Mouse (Mus musculus): Measurements from ENCODE around the gene Rbms3. TPM values are rescaled to one million over a fixed set of nuclear protein-coding genes. Genes with fewer than 3 reads are reported as not detected.

Gene Rbms3
- polyA plus RNA-seq, 1 experiment from 2014 or later = 8.1 TPM

GRCm38 (mm10) chr9:117583638-117584037 is 46.1 kb downstream of the Rbms3 start:
- Histone ChIP-seq H3K27ac (no peak overlapping the region), H3K9ac (no peak overlapping the region), H3K4me1 (no peaks in the 10 kb centered on the region), H3K4me2 (no peak overlapping the region), H3K36me3 (no peaks in the 10 kb centered on the region), H3K4me3 (no peak overlapping the region), H3K9me3 (replicated peaks) (0 out of 2 replicates have a peak, but pooled peaks cover 3% of the 10 kb centered on the region), H3K27me3 (replicated peaks) (no peaks in the 10 kb centered on the region)
- WGBS (ENCODE audit: insufficient replicate concordance) = 63% methylated on average over 7 of the region's 7 CpGs
- no peak for ATAC-seq

DNA sequence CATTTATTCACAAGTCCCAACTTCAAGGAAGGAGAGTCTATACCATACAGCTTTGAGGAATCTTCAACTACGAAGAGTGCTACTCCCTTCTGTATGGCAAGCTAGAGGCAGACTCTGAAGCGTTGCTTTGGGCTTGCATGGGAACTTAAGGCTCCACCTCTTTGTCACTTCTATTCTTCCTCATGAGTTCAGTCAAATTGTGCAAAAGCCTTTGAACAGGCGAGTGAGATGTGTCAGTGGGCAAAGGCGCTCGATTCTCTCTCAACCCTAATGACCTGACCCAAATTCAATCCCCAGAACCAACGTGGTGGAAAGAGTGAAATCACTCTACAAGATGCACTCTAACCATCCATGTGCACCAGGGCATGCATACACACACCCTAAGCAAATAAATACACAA is 47.1 kb downstream of the Rbms3 start:
- Histone ChIP-seq H3K4me2 (no peak overlapping the region), H3K4me3 (no peak overlapping the region), H3K36me3 (no peaks in the 10 kb centered on the region), H3K9ac (no peak overlapping the region), H3K27me3 (replicated peaks) (no peaks in the 10 kb centered on the region), H3K27ac (no peak overlapping the region), H3K4me1 (no peaks in the 10 kb centered on the region), H3K9me3 (replicated peaks) (0 out of 2 replicates have a peak, but pooled peaks cover 3% of the 10 kb centered on the region)
- WGBS (ENCODE audit: insufficient replicate concordance) = 61% methylated on average over 6 of the region's 6 CpGs
- ATAC-seq = no peak

DNA sequence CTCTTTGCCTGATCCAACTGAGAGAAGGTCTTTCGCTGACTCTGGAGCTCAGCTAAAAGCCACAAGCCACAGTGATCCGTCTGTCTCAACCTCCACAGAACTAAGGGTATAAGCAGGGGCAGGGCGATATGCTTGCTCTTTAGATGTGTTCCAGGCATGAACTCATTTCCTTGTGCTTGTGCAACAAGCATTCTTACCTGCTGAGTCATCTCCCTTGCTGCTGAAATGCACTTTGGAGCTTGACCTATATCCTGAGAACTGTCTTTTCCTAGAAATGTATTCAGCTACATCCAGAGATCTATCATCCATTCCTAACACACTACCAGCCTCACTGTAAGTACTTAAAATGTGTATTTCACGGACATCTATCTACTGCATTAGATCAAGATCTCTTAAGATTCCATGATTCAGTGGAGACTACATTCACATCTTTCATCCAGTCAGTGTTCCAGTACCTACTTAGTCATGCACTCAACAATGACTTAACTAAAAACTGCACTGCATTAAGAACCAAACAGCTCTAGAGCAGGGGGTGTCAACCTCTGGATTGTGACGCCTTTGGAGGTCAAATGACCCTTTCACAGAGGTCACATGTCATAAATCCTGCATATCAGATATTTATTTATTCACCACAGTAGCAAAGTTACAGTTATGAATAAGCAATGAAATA is 58.4 kb downstream of the Rbms3 start:
- H3K27ac ChIP-seq = no peak overlapping the region
- ATAC-seq = no peak
- H3K9ac ChIP-seq = no peak overlapping the region
- H3K36me3 ChIP-seq = no peaks in the 10 kb centered on the region
- H3K27me3 ChIP-seq (replicated peaks) = no peaks in the 10 kb centered on the region
- no peaks in the 10 kb centered on the region for H3K9me3 ChIP-seq (replicated peaks)
- no peaks in the 10 kb centered on the region for H3K4me1 ChIP-seq
- 48% methylated on average over 5 of the region's 5 CpGs for WGBS (ENCODE audit: insufficient replicate concordance)
- no peak overlapping the region for H3K4me2 ChIP-seq
- no peak overlapping the region for H3K4me3 ChIP-seq

- no peak overlapping the region for H3K27ac ChIP-seq
These were observed 59.4 kb downstream of the Rbms3 start for GRCm38 (mm10) chr9:117570240-117570821.

GRCm38 (mm10) chr9:117566293-117566692 is 63.4 kb downstream of the Rbms3 start:
- 73% methylated on average over 10 of the region's 10 CpGs for WGBS (ENCODE audit: insufficient replicate concordance)
- H3K4me1 ChIP-seq = no peaks in the 10 kb centered on the region
- 0 out of 2 replicates have a peak, but pooled peaks cover 4% of the 10 kb centered on the region for H3K9me3 ChIP-seq (replicated peaks)
- no peaks in the 10 kb centered on the region for H3K27me3 ChIP-seq (replicated peaks)
- H3K9ac ChIP-seq = no peak overlapping the region
- H3K4me2 ChIP-seq = no peak overlapping the region
- H3K4me3 ChIP-seq = no peak overlapping the region
- no peaks in the 10 kb centered on the region for H3K36me3 ChIP-seq
- ATAC-seq = no peak
- no peak overlapping the region for H3K27ac ChIP-seq

More at GRCm38 (mm10) chr9:117570240-117570821, 59.4 kb downstream of the Rbms3 start:
- Histone ChIP-seq H3K4me1 (no peaks in the 10 kb centered on the region), H3K36me3 (no peaks in the 10 kb centered on the region), H3K4me3 (no peak overlapping the region), H3K9ac (no peak overlapping the region), H3K4me2 (no peak overlapping the region), H3K9me3 (replicated peaks) (no peaks in the 10 kb centered on the region), H3K27me3 (replicated peaks) (no peaks in the 10 kb centered on the region)
- 73% methylated on average over 7 of the region's 7 CpGs for WGBS (ENCODE audit: insufficient replicate concordance)
- no peak for ATAC-seq

DNA sequence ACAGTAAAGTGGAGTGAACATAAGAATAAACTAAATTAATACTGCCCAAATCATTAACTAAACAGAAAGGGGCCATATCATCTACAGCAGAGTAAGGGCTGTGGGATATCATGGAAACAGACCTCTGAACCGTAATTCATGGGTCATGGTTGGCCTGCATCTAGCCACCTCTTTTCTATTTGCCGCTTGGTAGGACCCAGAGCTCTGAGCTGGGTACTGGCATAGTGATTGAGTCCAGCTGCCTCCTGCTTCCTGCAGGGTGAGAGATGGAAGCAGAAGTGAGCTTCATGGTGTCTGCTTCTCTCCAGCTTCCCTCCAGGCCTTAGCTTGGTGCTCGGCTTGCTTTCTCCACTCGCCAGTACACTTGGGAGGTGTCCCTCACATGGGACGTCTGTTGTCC is 71.2 kb downstream of the Rbms3 start:
- Histone ChIP-seq H3K9me3 (replicated peaks) (0 out of 2 replicates have a peak, but pooled peaks cover 4% of the 10 kb centered on the region), H3K9ac (no peak overlapping the region), H3K27me3 (replicated peaks) (no peaks in the 10 kb centered on the region), H3K4me1 (no peaks in the 10 kb centered on the region), H3K4me3 (no peak overlapping the region), H3K27ac (no peak overlapping the region), H3K36me3 (no peaks in the 10 kb centered on the region), H3K4me2 (no peak overlapping the region)
- no peak for ATAC-seq
- 73% methylated on average over 5 of the region's 5 CpGs for WGBS (ENCODE audit: insufficient replicate concordance)

- no peak overlapping the region for H3K4me3 ChIP-seq
- no peaks in the 10 kb centered on the region for H3K27me3 ChIP-seq (replicated peaks)
- H3K36me3 ChIP-seq = no peaks in the 10 kb centered on the region
- no peaks in the 10 kb centered on the region for H3K4me1 ChIP-seq
- H3K9ac ChIP-seq = no peak overlapping the region
- no peak overlapping the region for H3K27ac ChIP-seq
- H3K9me3 ChIP-seq (replicated peaks) = no peaks in the 10 kb centered on the region
- no peak overlapping the region for H3K4me2 ChIP-seq
- ATAC-seq = no peak
These were observed 75.4 kb downstream of the Rbms3 start for GRCm38 (mm10) chr9:117554356-117554755.

- no peak overlapping the region for H3K4me3 ChIP-seq
- no peaks in the 10 kb centered on the region for H3K4me1 ChIP-seq
- no peaks in the 10 kb centered on the region for H3K36me3 ChIP-seq
- no peak for ATAC-seq
- H3K9ac ChIP-seq = no peak overlapping the region
- 61% methylated on average over 2 of the region's 2 CpGs for WGBS (ENCODE audit: insufficient replicate concordance)
- H3K27ac ChIP-seq = no peak overlapping the region
- H3K4me2 ChIP-seq = no peak overlapping the region
- H3K9me3 ChIP-seq (replicated peaks) = 0 out of 2 replicates have a peak, but pooled peaks cover 2% of the 10 kb centered on the region
- no peaks in the 10 kb centered on the region for H3K27me3 ChIP-seq (replicated peaks)
These were observed 100.4 kb downstream of the Rbms3 start for GRCm38 (mm10) chr9:117529281-117529680.

DNA sequence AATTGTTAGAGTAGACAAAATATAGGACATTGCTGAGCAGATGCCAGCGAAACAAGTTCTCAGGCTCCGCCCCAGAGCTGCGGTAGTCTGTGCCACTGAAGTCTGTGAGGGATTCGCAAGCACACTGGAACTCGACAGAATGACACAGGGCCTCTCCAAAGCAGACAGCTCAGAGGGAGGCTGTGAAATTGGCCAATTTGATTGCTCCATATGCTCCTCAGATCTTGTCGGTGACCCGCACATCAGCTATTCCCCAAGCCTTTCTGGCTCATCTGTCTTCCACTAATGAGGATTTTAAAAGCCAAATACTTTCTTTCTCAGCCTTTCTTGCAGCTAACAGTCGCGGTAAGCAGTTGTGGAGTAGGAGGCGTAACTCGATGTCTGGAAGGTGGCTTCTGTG is 120.8 kb downstream of the Rbms3 start:
- no peak for ATAC-seq
- no peak overlapping the region for H3K4me2 ChIP-seq
- H3K9me3 ChIP-seq (replicated peaks) = no peaks in the 10 kb centered on the region
- H3K4me1 ChIP-seq = no peaks in the 10 kb centered on the region
- 77% methylated on average over 11 of the region's 11 CpGs for WGBS (ENCODE audit: insufficient replicate concordance)
- H3K4me3 ChIP-seq = no peak overlapping the region
- H3K27ac ChIP-seq = no peak overlapping the region
- H3K9ac ChIP-seq = no peak overlapping the region
- no peaks in the 10 kb centered on the region for H3K27me3 ChIP-seq (replicated peaks)
- no peaks in the 10 kb centered on the region for H3K36me3 ChIP-seq

DNA sequence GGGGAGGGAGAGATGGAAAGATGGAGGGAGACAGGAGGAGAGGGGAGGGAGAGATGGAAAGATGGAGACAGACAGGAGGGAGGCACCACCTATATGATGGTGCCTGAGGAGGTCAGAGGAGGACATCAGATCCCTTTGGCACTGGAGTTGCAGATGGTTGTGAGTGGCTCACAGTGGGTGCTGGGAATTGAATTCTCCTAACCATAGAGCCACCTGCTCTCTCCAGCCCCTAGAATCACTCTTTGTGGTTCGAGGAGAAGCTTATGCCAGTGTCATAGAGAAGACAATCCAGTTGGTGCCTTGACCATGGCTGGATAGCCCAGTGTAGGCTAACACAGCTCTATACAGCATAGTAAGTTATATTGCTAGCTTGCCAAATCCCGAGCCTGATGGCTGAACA is 137.8 kb downstream of the Rbms3 start:
- Histone ChIP-seq H3K27me3 (replicated peaks) (no peaks in the 10 kb centered on the region), H3K4me2 (no peak overlapping the region), H3K9ac (no peak overlapping the region), H3K27ac (no peak overlapping the region), H3K4me1 (no peaks in the 10 kb centered on the region), H3K36me3 (no peaks in the 10 kb centered on the region), H3K4me3 (no peak overlapping the region), H3K9me3 (replicated peaks) (no peaks in the 10 kb centered on the region)
- no peak for ATAC-seq
- 33% methylated on average over 2 of the region's 2 CpGs for WGBS (ENCODE audit: insufficient replicate concordance)

DNA sequence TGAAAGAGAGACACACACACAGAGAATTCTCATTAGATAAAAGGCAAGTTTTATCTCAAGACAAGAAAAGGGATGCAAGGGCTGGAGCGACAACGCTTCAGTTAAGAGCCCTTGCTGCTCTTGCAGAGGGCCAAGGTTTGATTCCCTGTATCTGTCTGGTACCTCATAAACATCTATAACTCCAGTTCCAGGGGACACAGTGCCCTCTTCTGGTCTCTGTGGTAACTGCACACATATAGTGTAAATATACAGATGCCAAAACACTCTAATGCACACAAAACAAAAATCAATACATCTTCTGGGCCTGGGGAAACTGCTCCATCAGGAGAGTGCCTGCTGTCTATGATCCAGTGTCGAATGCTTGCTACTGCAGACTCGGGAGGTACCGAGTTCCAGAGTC is 145.3 kb downstream of the Rbms3 start:
- Histone ChIP-seq H3K27ac (no peak overlapping the region), H3K27me3 (replicated peaks) (no peaks in the 10 kb centered on the region), H3K9me3 (replicated peaks) (no peaks in the 10 kb centered on the region), H3K36me3 (no peaks in the 10 kb centered on the region), H3K4me2 (no peak overlapping the region), H3K9ac (no peak overlapping the region), H3K4me3 (no peak overlapping the region), H3K4me1 (no peaks in the 10 kb centered on the region)
- ATAC-seq = no peak
- WGBS (ENCODE audit: insufficient replicate concordance) = 73% methylated on average over 5 of the region's 5 CpGs

DNA sequence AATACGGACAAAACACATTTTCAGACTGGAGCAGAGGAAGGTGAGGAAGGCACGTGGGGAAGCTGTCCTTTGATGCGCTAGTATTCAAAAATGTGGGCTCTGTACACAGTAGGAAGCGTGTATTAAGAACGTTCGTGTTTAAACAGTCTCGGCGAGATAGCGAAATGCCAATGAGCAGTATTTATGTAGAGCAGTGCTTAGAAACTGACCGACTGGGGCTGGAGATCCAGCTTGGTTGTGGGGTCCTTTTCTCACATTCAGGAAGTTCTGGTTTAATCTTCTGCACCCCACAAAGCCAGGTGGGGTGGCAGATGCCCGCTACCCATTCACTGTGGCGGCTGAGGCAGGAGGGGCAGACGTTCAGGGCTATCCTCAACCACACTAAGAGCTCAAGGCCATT is 153.0 kb downstream of the Rbms3 start:
- 78% methylated on average over 13 of the region's 13 CpGs for WGBS (ENCODE audit: insufficient replicate concordance)

DNA sequence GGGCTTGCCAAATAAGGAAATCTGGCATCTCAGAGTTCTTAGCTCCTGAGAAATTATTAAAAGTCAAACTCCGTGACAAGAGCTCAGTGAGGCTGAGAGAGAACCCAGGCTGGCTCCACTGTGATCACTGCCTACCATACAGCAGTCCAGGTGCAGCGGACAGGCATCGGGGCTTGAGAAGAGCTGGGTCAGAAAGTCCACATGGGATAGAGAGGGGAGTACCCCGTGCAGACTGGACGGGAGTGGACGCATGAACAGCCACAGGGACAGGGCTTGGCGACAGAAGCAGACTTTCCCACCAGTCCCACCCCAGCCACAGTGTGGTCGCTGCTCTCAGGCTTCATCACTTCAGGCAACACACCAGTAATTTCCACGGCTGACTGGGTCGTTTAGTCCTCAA is 176.9 kb downstream of the Rbms3 start:
- WGBS (ENCODE audit: insufficient replicate concordance) = 63% methylated on average over 10 of the region's 10 CpGs
- H3K9me3 ChIP-seq (replicated peaks) = no peaks in the 10 kb centered on the region
- no peaks in the 10 kb centered on the region for H3K27me3 ChIP-seq (replicated peaks)
- no peak for ATAC-seq
- no peaks in the 10 kb centered on the region for H3K36me3 ChIP-seq
- H3K27ac ChIP-seq = no peak overlapping the region
- no peak overlapping the region for H3K4me3 ChIP-seq
- H3K9ac ChIP-seq = no peak overlapping the region
- no peak overlapping the region for H3K4me2 ChIP-seq
- no peaks in the 10 kb centered on the region for H3K4me1 ChIP-seq

More for the DNA sequence above, 153.0 kb downstream of the Rbms3 start:
- H3K27ac ChIP-seq = no peak overlapping the region
- H3K36me3 ChIP-seq = no peaks in the 10 kb centered on the region
- H3K9me3 ChIP-seq (replicated peaks) = no peaks in the 10 kb centered on the region
- ATAC-seq = no peak
- H3K27me3 ChIP-seq (replicated peaks) = no peaks in the 10 kb centered on the region
- no peak overlapping the region for H3K4me2 ChIP-seq
- no peak overlapping the region for H3K4me3 ChIP-seq
- H3K9ac ChIP-seq = no peak overlapping the region
- H3K4me1 ChIP-seq = no peaks in the 10 kb centered on the region

Measured in liver, embryonic 12.5 days (tissue).